ENCODE assay signal across 19 mouse cellular contexts in the genomic region with DNA sequence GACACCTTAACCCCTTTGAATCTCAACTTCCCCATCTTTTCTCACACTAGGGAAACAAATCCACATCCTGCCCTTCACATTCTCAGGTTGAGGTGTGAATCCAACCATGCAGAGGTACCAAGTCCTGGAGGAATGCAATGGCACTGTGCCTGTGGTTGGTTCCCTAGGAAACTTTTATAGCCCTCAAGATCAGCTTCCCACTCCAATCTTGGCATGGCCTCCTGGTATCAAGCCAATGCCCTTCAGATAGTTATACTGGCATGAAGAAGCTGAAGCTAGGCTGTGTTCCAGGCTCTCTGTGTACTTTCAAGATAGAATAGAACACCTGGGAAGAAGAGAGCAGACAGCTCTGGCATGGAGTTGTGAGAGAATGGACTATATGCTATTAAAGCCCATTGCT. TPM values are rescaled to one million over a fixed set of nuclear protein-coding genes. Genes with fewer than 3 reads are reported as not detected.
DNase-seq lines count a peak whose midpoint lies in the region; ATAC-seq and TF ChIP-seq lines count a peak whose summit lies in the region.
"Had no signal": no experiment of that assay in that cellular context is flagged by ENCODE, and none has a peak within 500 bp of the region (broad histone marks: within the 10 kb centered on the region; RNA-seq: fewer than 3 reads in every experiment).

No protein-coding gene starts in this region.

- no peaks in the 10 kb centered on the region for H3K9me3 ChIP-seq in embryonic facial prominence, embryonic 14.5 days (ENCODE audit: control insufficient read depth, low read length)
- H3K9me3 ChIP-seq in embryonic facial prominence, embryonic 10.5 days, result no peaks in the 10 kb centered on the region
- no peaks in the 10 kb centered on the region for H3K9me3 ChIP-seq in liver, embryonic 12.5 days (replicated peaks)
- H3K9me3 ChIP-seq: embryonic facial prominence, embryonic 13.5 days had no signal

- no peak overlapping the region for H3K4me2 ChIP-seq in embryonic facial prominence, embryonic 14.5 days (ENCODE audit: low read depth, low read length)
- H3K4me2 ChIP-seq in liver, embryonic 12.5 days, result no peak overlapping the region
- H3K4me2 ChIP-seq: embryonic facial prominence, embryonic 13.5 days had no signal

- ATAC-seq in embryonic facial prominence, embryonic 14.5 days (ENCODE audit: low read depth), result no peak
- no peak for ATAC-seq in liver, embryonic 12.5 days
- no peak for ATAC-seq in monocyte, adult 5-6 weeks (replicated peaks; ENCODE audit: insufficient number of reproducible peaks, low FRiP score, low TSS enrichment, poor library complexity, severe bottlenecking)
- ATAC-seq: forebrain, postnatal 0 days; hindbrain, embryonic 16.5 days had no signal

- intact Hi-C loops in heart, postnatal 36 days (cut with DNase I), result loop anchor here (5.0 kb wide), 1 partner anchor 168 kb away; no protein-coding TSS in a partner anchor

- TF ChIP-seq CTCF in liver, adult 2 months (IDR thresholded peaks at IDR 0.05; ENCODE audit: low read depth, low read length), result no peak

- H3K79me2 ChIP-seq in liver, adult 2 months (ENCODE audit: control insufficient read depth, insufficient read depth, low read length), result no peaks in the 10 kb centered on the region

- H3K27me3 ChIP-seq in embryonic facial prominence, embryonic 14.5 days (replicated peaks; ENCODE audit: control insufficient read depth, insufficient read depth, low read length), result no peaks in the 10 kb centered on the region
- no peaks in the 10 kb centered on the region for H3K27me3 ChIP-seq in embryonic facial prominence, embryonic 10.5 days (replicated peaks; ENCODE audit: low read depth, poor library complexity, severe bottlenecking)
- H3K27me3 ChIP-seq in liver, adult 2 months (ENCODE audit: control insufficient read depth, insufficient read depth, low read length), result no peaks in the 10 kb centered on the region
- no peaks in the 10 kb centered on the region for H3K27me3 ChIP-seq in liver, embryonic 12.5 days (replicated peaks)
- H3K27me3 ChIP-seq: embryonic facial prominence, embryonic 13.5 days had no signal

- no peak overlapping the region for H3K4me3 ChIP-seq in embryonic facial prominence, embryonic 14.5 days (ENCODE audit: low read depth, low read length)
- H3K4me3 ChIP-seq in embryonic facial prominence, embryonic 10.5 days, result no peak overlapping the region
- peak overlapping the region; percentile 33 for H3K4me3 ChIP-seq in liver, adult 2 months (ENCODE audit: insufficient read depth, low read depth, low read length)
- H3K4me3 ChIP-seq in liver, embryonic 12.5 days, result no peak overlapping the region
- H3K4me3 ChIP-seq: embryonic facial prominence, embryonic 13.5 days; myocyte had no signal

- DNase-seq in embryonic facial prominence, embryonic 14.5 days (ENCODE audit: low spot score), result peak; percentile 3
- DNase-seq in embryonic facial prominence, embryonic 10.5 days (ENCODE audit: low spot score), result no peak
- DNase-seq in liver, adult 2 months (ENCODE audit: extremely low read depth, low read depth, low spot score), result peak; percentile 45
- DNase-seq in heart, postnatal 36 days, result peak; percentile 43 to 55
- peak; percentile 82 for DNase-seq in lung, postnatal 10 days
- DNase-seq in spleen, adult 18-20 months, result no peak
- DNase-seq: forebrain, postnatal 0 days; layer of hippocampus, adult 9-11 months; retina, postnatal 1 day; thymus, postnatal 36 days had no signal

- H3K4me1 ChIP-seq in embryonic facial prominence, embryonic 14.5 days (ENCODE audit: control insufficient read depth, insufficient read depth, low read length), result no peaks in the 10 kb centered on the region
- H3K4me1 ChIP-seq in embryonic facial prominence, embryonic 10.5 days, result no peaks in the 10 kb centered on the region
- H3K4me1 ChIP-seq in liver, adult 2 months (ENCODE audit: control insufficient read depth, insufficient read depth, low read length), result peaks cover 5% of the 10 kb centered on the region
- no peaks in the 10 kb centered on the region for H3K4me1 ChIP-seq in liver, embryonic 12.5 days
- H3K4me1 ChIP-seq: embryonic facial prominence, embryonic 13.5 days had no signal

- no peak overlapping the region for H3K9ac ChIP-seq in embryonic facial prominence, embryonic 14.5 days (ENCODE audit: low read depth, low read length)
- peak overlapping the region; percentile 34 for H3K9ac ChIP-seq in liver, adult 2 months (ENCODE audit: low read depth, low read length)
- no peak overlapping the region for H3K9ac ChIP-seq in liver, embryonic 12.5 days
- H3K9ac ChIP-seq: embryonic facial prominence, embryonic 13.5 days; forebrain, postnatal 0 days had no signal

- no peak overlapping the region for H3K27ac ChIP-seq in embryonic facial prominence, embryonic 14.5 days (replicated peaks; ENCODE audit: low read depth, low read length)
- no peak overlapping the region for H3K27ac ChIP-seq in embryonic facial prominence, embryonic 10.5 days (replicated peaks)
- H3K27ac ChIP-seq in liver, adult 2 months (replicated peaks; ENCODE audit: insufficient read depth, low read depth, low read length), result peak overlapping the region; percentile 19
- no peak overlapping the region for H3K27ac ChIP-seq in liver, embryonic 12.5 days
- H3K27ac ChIP-seq: embryonic facial prominence, embryonic 13.5 days; macrophage had no signal

- TF ChIP-seq POLR2A in liver, adult 2 months (IDR thresholded peaks at IDR 0.05; ENCODE audit: extremely low read depth, insufficient read depth, low read length), result no peak

- no peaks in the 10 kb centered on the region for H3K36me3 ChIP-seq in embryonic facial prominence, embryonic 14.5 days (ENCODE audit: control insufficient read depth, insufficient read depth, low read length)
- no peaks in the 10 kb centered on the region for H3K36me3 ChIP-seq in embryonic facial prominence, embryonic 10.5 days (replicated peaks)
- H3K36me3 ChIP-seq in liver, adult 2 months (ENCODE audit: control insufficient read depth, insufficient read depth, low read length), result no peaks in the 10 kb centered on the region
- H3K36me3 ChIP-seq in liver, embryonic 12.5 days, result no peaks in the 10 kb centered on the region
- H3K36me3 ChIP-seq: embryonic facial prominence, embryonic 13.5 days had no signal

RNA-seq across cellular contexts. Expression of gene Cyp4b1, which starts 2.2 kb away (rescaled TPM):
- polyA plus RNA-seq in embryonic facial prominence, embryonic 14.5 days (2014; fragmentation: Nextera tagmentation; extraction: Ambion mirVana), result 4.9 and 6.3 TPM in 2 replicates
- polyA plus RNA-seq in embryonic facial prominence, embryonic 10.5 days (2016; fragmentation: Nextera tagmentation; extraction: Ambion mirVana), result not detected in 2 replicates
- total RNA-seq in liver, adult 2 months (2014; rRNA removed), result 34.9 and 38.7 TPM in 2 replicates
- polyA plus RNA-seq in liver, adult 2 months (2012; rRNA removed), result 17.5 and 24.3 TPM in 2 replicates
- polyA plus RNA-seq in liver, embryonic 12.5 days (2016; fragmentation: Nextera tagmentation; extraction: Ambion mirVana), result 0.42 and 0.87 TPM in 2 replicates
- total RNA-seq in heart, postnatal 36 days (2021), result 10 to 100 TPM; 36.1 to 36.3 TPM
- not detected in 3 replicates for total RNA-seq in monocyte, adult 5-6 weeks (2017)
- total RNA-seq: ES-E14 had no signal
- polyA plus RNA-seq: limb, embryonic 11.5 days; macrophage had no signal

RNA-seq across cellular contexts. Expression of gene Cyp4a32, which starts 44.6 kb away (rescaled TPM):
- not detected in 2 replicates for polyA plus RNA-seq in embryonic facial prominence, embryonic 14.5 days (2014; fragmentation: Nextera tagmentation; extraction: Ambion mirVana)
- not detected in 2 replicates for polyA plus RNA-seq in embryonic facial prominence, embryonic 10.5 days (2016; fragmentation: Nextera tagmentation; extraction: Ambion mirVana)
- total RNA-seq in liver, adult 2 months (2014; rRNA removed), result 19.5 and 23.2 TPM in 2 replicates
- polyA plus RNA-seq in liver, adult 2 months (2012; rRNA removed), result 8.4 and 12.2 TPM in 2 replicates
- not detected in 2 replicates for polyA plus RNA-seq in liver, embryonic 12.5 days (2016; fragmentation: Nextera tagmentation; extraction: Ambion mirVana)
- not detected for total RNA-seq in heart, postnatal 36 days (2021)
- total RNA-seq in monocyte, adult 5-6 weeks (2017), result not detected in 3 replicates
- total RNA-seq: ES-E14; forebrain, postnatal 0 days; gastrocnemius, postnatal 4 days had no signal
- polyA plus RNA-seq: embryonic facial prominence, embryonic 13.5 days; forebrain, postnatal 0 days; hindbrain, embryonic 16.5 days; limb, embryonic 11.5 days; macrophage; myocyte had no signal

Comparison
In these comparisons a context has a peak if more than half of its experiments do, and no peak if none do; other contexts are left out.
1. DNase-seq: peak in embryonic facial prominence, embryonic 14.5 days (single experiment), liver, adult 2 months (single experiment), heart, postnatal 36 days (2 of 2) and lung, postnatal 10 days (single experiment); none in embryonic facial prominence, embryonic 10.5 days (single experiment) and spleen, adult 18-20 months (0 of 2).